ENCODE assay signal across 8 mouse cellular contexts in the genomic region with DNA sequence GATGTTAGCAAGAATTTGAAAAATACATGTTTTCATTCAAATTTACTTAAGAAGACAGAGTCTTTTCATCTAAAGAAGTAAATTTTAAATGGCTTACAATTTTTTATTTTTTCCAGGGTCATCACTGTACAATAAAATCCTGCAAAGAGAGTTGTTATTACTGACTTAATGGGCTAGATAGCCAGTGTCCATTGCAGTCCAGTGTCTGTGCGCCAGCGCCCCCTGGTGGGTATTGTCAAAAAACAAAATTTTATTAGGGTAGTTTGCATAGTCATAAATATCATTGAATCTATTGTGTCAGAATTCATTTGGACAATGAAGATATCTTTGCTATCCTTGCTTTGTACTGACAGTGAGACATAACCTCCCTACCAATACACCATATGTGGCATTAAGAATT.
A peak's percentile ranks its signal among the peaks of the same experiment; 100 is the strongest.
DNase-seq lines count a peak whose midpoint lies in the region; ATAC-seq lines count a peak whose summit lies in the region.
"Had no signal": no experiment of that assay in that cellular context is flagged by ENCODE, and none has a peak within 500 bp of the region (broad histone marks: within the 10 kb centered on the region; RNA-seq: fewer than 3 reads in every experiment).

No protein-coding gene starts in this region.

- H3K9me3 ChIP-seq in liver, embryonic 12.5 days (replicated peaks) = no peaks in the 10 kb centered on the region
- no peaks in the 10 kb centered on the region for H3K9me3 ChIP-seq in limb, embryonic 11.5 days (ENCODE audit: control insufficient read depth, low read length)
- H3K9me3 ChIP-seq: heart, embryonic 13.5 days had no signal

- no peaks in the 10 kb centered on the region for H3K36me3 ChIP-seq in liver, embryonic 12.5 days
- H3K36me3 ChIP-seq in limb, embryonic 11.5 days (ENCODE audit: control insufficient read depth, insufficient read depth, low read length) = no peaks in the 10 kb centered on the region
- H3K36me3 ChIP-seq: heart, embryonic 13.5 days had no signal

- H3K27me3 ChIP-seq in liver, embryonic 12.5 days (replicated peaks) = no peaks in the 10 kb centered on the region
- no peaks in the 10 kb centered on the region for H3K27me3 ChIP-seq in limb, embryonic 11.5 days (ENCODE audit: control insufficient read depth, insufficient read depth, low read length)
- H3K27me3 ChIP-seq: heart, embryonic 13.5 days had no signal

- peak; percentile 47 for DNase-seq in liver
- DNase-seq in ZHBTc4 (ENCODE audit: low read depth, low spot score) = peak; percentile 33
- DNase-seq in c-Kit-positive CD71-positive TER-119-negative erythroid progenitor cells, embryonic 14.5 days (ENCODE audit: low read depth) = peak; percentile 14
- DNase-seq in forelimb bud, embryonic 11.5 days (ENCODE audit: low read depth, low spot score) = peak; percentile 43
- peak; percentile 74 for DNase-seq in limb, embryonic 11.5 days (ENCODE audit: low spot score)
- DNase-seq in skeletal muscle tissue, adult 2 months (ENCODE audit: low read depth, low spot score) = peak; percentile 3

- 2% methylated on average over 2 of the region's 2 CpGs for WGBS in liver, embryonic 12.5 days (ENCODE audit: insufficient replicate concordance)
- WGBS in limb, embryonic 11.5 days = 3% methylated on average over 2 of the region's 2 CpGs

- H3K4me1 ChIP-seq in liver, embryonic 12.5 days = no peaks in the 10 kb centered on the region
- no peaks in the 10 kb centered on the region for H3K4me1 ChIP-seq in limb, embryonic 11.5 days (ENCODE audit: control insufficient read depth, insufficient read depth, low read length)
- H3K4me1 ChIP-seq: heart, embryonic 13.5 days had no signal

- ATAC-seq in liver, embryonic 12.5 days = no peak
- no peak for ATAC-seq in limb, embryonic 11.5 days (ENCODE audit: insufficient number of reproducible peaks, low FRiP score, low TSS enrichment, low read depth)

- no peak overlapping the region for H3K9ac ChIP-seq in liver, embryonic 12.5 days
- H3K9ac ChIP-seq in limb, embryonic 11.5 days (ENCODE audit: low read length) = no peak overlapping the region
- H3K9ac ChIP-seq: heart, embryonic 13.5 days had no signal

- H3K27ac ChIP-seq in liver, embryonic 12.5 days = no peak overlapping the region
- H3K27ac ChIP-seq in limb, embryonic 11.5 days (replicated peaks; ENCODE audit: low read depth, low read length) = no peak overlapping the region
- H3K27ac ChIP-seq: heart, embryonic 13.5 days had no signal

- H3K4me3 ChIP-seq in liver, embryonic 12.5 days = no peak overlapping the region
- no peak overlapping the region for H3K4me3 ChIP-seq in limb, embryonic 11.5 days (ENCODE audit: low read depth, low read length)
- H3K4me3 ChIP-seq: heart, embryonic 13.5 days had no signal

- H3K4me2 ChIP-seq in liver, embryonic 12.5 days = no peak overlapping the region
- no peak overlapping the region for H3K4me2 ChIP-seq in limb, embryonic 11.5 days (ENCODE audit: low read depth, severe bottlenecking)
- H3K4me2 ChIP-seq: heart, embryonic 13.5 days had no signal

Comparison
In these comparisons a context has a peak if more than half of its experiments do, and no peak if none do; other contexts are left out.
1. DNase-seq: peak in every context shown above with its lines; median percentile 74 in limb, embryonic 11.5 days; 47 in liver; 43 in forelimb bud, embryonic 11.5 days; 33 in ZHBTc4; 14 in c-Kit-positive CD71-positive TER-119-negative erythroid progenitor cells, embryonic 14.5 days; 3 in skeletal muscle tissue, adult 2 months.